Mouse (Mus musculus): ENCODE measurements around the gene Btbd9.

- TF ChIP-seq CTCF (IDR thresholded peaks at IDR 0.05 in 2 of 3, conservative IDR thresholded peaks at IDR 0.05 in 1 of 3; ENCODE audit: control insufficient read depth in 1 of 3, insufficient read depth in 1 of 3, low read depth in 2 of 3, low read length in 3 of 3, poor library complexity in 1 of 3, severe bottlenecking in 1 of 3) (no peak), UBTF (IDR thresholded peaks at IDR 0.05; ENCODE audit: borderline replicate concordance, insufficient read depth, low read depth, low read length) (no peak), ZMIZ1 (IDR thresholded peaks at IDR 0.05; ENCODE audit: low read depth, low read length) (no peak), POLR2A (IDR thresholded peaks at IDR 0.05; ENCODE audit: control insufficient read depth in 1 of 2, insufficient read depth in 1 of 2, low read depth in 1 of 2, low read length in 2 of 2, poor library complexity in 1 of 2) (no peak), ZC3H11A (IDR thresholded peaks at IDR 0.05; ENCODE audit: low read depth, low read length) (no peak), HCFC1 (IDR thresholded peaks at IDR 0.05; ENCODE audit: low read depth, low read length) (no peak), ZNF384 (IDR thresholded peaks at IDR 0.05; ENCODE audit: low read depth, low read length) (no peak), JUND (IDR thresholded peaks at IDR 0.05; ENCODE audit: low read depth, low read length) (no peak)
Observed at GRCm38 (mm10) chr17:30481766-30482165, 94.5 kb downstream of the Btbd9 start.

Data from MEL (cell line).